ENCODE assay signal across 26 mouse cellular contexts in the genomic region with DNA sequence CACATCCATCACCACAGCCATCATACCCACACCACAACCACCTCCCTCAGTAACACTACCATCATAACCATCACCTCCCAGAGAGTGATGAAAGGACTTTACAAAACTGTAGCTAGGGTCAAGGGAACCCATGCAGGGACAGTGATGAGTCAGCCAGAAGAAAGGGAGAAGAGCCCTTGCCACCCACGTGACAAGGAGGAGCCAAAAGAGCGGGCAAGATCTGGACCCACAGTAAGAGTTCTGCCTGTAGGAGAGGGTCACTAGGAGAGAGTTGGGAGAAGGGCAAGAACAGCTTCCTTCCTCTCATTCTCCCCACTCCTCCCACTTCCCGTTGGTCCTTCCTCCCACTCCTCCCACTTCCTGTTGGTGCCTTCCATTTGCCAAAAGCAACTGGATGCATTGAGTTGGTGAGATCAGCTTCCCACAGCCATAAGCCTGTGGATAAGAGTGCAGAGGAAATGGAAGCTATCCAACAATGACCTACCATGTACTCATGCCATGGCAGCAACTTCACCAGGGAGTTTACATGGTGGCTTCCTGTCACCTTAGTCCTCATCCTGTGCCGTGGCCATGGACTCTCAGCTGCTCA. TPM values are rescaled to one million over a fixed set of nuclear protein-coding genes. Genes with fewer than 3 reads are reported as not detected.
A peak's percentile ranks its signal among the peaks of the same experiment; 100 is the strongest.
DNase-seq lines count a peak whose midpoint lies in the region; ATAC-seq and TF ChIP-seq lines count a peak whose summit lies in the region.
"Had no signal": no experiment of that assay in that cellular context is flagged by ENCODE, and none has a peak within 500 bp of the region (broad histone marks: within the 10 kb centered on the region; RNA-seq: fewer than 3 reads in every experiment).

No protein-coding gene starts in this region.

- ATAC-seq in liver, postnatal 0 days, result peak; percentile 23; the same call in 1 of the 2 replicates
- peak; percentile 18; the same call in 1 of the 2 replicates for ATAC-seq in heart, postnatal 0 days (ENCODE audit: insufficient read depth, low read depth)
- ATAC-seq: forebrain, embryonic 13.5 days; hindbrain, embryonic 16.5 days; intestine, postnatal 0 days; midbrain, embryonic 16.5 days had no signal

- peak; percentile 41 for DNase-seq in adrenal gland, adult 8-10 months
- no peak for DNase-seq in adrenal gland, postnatal 14 days
- no peak for DNase-seq in liver, postnatal 0 days
- DNase-seq in liver, result no peak
- peak; percentile 51 for DNase-seq in heart, postnatal 0 days (ENCODE audit: low spot score)
- DNase-seq in lung, postnatal 4 days, result peak; percentile 55 to 57
- no peak for DNase-seq in urinary bladder, adult 18-20 months (ENCODE audit: low spot score in 2 of 2)
- DNase-seq in right cerebral cortex, adult 18-20 months, result no peak
- DNase-seq: B cell, adult 2 months; cerebellum, adult 9-11 months; gastrocnemius, postnatal 10 days; right cerebral cortex, postnatal 25 days; thymus, adult 18-20 months; thymus, postnatal 4 days had no signal

- no peaks in the 10 kb centered on the region for H3K9me3 ChIP-seq in liver, postnatal 0 days (ENCODE audit: low read length)
- H3K9me3 ChIP-seq in heart, postnatal 0 days (replicated peaks; ENCODE audit: control insufficient read depth, low read length), result no peaks in the 10 kb centered on the region
- H3K9me3 ChIP-seq: heart, embryonic 15.5 days; limb, embryonic 12.5 days; neural tube, embryonic 15.5 days; stomach, embryonic 15.5 days had no signal

- H3K9ac ChIP-seq in liver, postnatal 0 days (replicated peaks), result no peak overlapping the region
- H3K9ac ChIP-seq in heart, postnatal 0 days (replicated peaks; ENCODE audit: low read depth, low read length), result no peak overlapping the region
- H3K9ac ChIP-seq: forebrain, embryonic 13.5 days; heart, embryonic 15.5 days; limb, embryonic 12.5 days; liver, embryonic 14.5 days; neural tube, embryonic 15.5 days; stomach, embryonic 15.5 days had no signal

- H3K4me3 ChIP-seq in liver, postnatal 0 days (ENCODE audit: low read depth, low read length), result no peak overlapping the region
- H3K4me3 ChIP-seq in heart, postnatal 0 days (ENCODE audit: low read depth, low read length), result no peak overlapping the region
- H3K4me3 ChIP-seq: erythroblast, embryonic 14.5 days; forebrain, embryonic 13.5 days; heart, embryonic 15.5 days; limb, embryonic 12.5 days; megakaryocyte, embryonic 14.5 days; neural tube, embryonic 15.5 days; stomach, embryonic 15.5 days had no signal

- no peak for TF ChIP-seq CTCF in liver, postnatal 0 days (IDR thresholded peaks at IDR 0.05; ENCODE audit: low read depth)
- no peak for TF ChIP-seq CTCF in heart, postnatal 0 days (IDR thresholded peaks at IDR 0.05; ENCODE audit: low read depth)

- 49% methylated on average over 4 of the region's 4 CpGs for WGBS in liver, postnatal 0 days (ENCODE audit: insufficient replicate concordance)
- WGBS in heart, postnatal 0 days, result 72% methylated on average over 4 of the region's 4 CpGs

- TF ChIP-seq EP300 in liver, postnatal 0 days (IDR thresholded peaks at IDR 0.05; ENCODE audit: low read depth), result no peak
- TF ChIP-seq EP300 in heart, postnatal 0 days (IDR thresholded peaks at IDR 0.05; ENCODE audit: low read depth), result no peak

- H3K4me1 ChIP-seq in liver, postnatal 0 days (ENCODE audit: insufficient read depth), result peaks cover 4% of the 10 kb centered on the region; the same call in 1 of the 2 replicates
- H3K4me1 ChIP-seq in heart, postnatal 0 days (ENCODE audit: control insufficient read depth, insufficient read depth), result peaks cover 20% of the 10 kb centered on the region
- H3K4me1 ChIP-seq: forebrain, embryonic 13.5 days; neural tube, embryonic 15.5 days had no signal

- no peaks in the 10 kb centered on the region for H3K27me3 ChIP-seq in liver, postnatal 0 days (ENCODE audit: insufficient read depth, low read length)
- H3K27me3 ChIP-seq in heart, postnatal 0 days (ENCODE audit: control insufficient read depth, insufficient read depth, low read length), result no peaks in the 10 kb centered on the region
- H3K27me3 ChIP-seq: forebrain, embryonic 13.5 days; heart, embryonic 15.5 days; limb, embryonic 12.5 days; neural tube, embryonic 15.5 days; stomach, embryonic 15.5 days had no signal

- no peak overlapping the region for H3K27ac ChIP-seq in liver, postnatal 0 days (ENCODE audit: low read depth)
- no peak overlapping the region for H3K27ac ChIP-seq in heart, postnatal 0 days (ENCODE audit: low read depth)
- H3K27ac ChIP-seq: forebrain, embryonic 13.5 days; heart, embryonic 15.5 days; kidney, postnatal 0 days; limb, embryonic 12.5 days; liver, embryonic 14.5 days; neural tube, embryonic 15.5 days; stomach, embryonic 15.5 days had no signal

- H3K4me2 ChIP-seq in liver, postnatal 0 days (ENCODE audit: low read depth, low read length), result no peak overlapping the region
- no peak overlapping the region for H3K4me2 ChIP-seq in heart, postnatal 0 days (ENCODE audit: low read depth, low read length)
- H3K4me2 ChIP-seq: forebrain, embryonic 13.5 days; heart, embryonic 15.5 days; limb, embryonic 12.5 days; neural tube, embryonic 15.5 days; stomach, embryonic 15.5 days had no signal

- no peaks in the 10 kb centered on the region for H3K36me3 ChIP-seq in liver, postnatal 0 days (replicated peaks; ENCODE audit: insufficient read depth, low read length)
- no peaks in the 10 kb centered on the region for H3K36me3 ChIP-seq in heart, postnatal 0 days (replicated peaks; ENCODE audit: control insufficient read depth, insufficient read depth, low read length)
- H3K36me3 ChIP-seq: heart, embryonic 15.5 days; limb, embryonic 12.5 days; neural tube, embryonic 15.5 days; stomach, embryonic 15.5 days had no signal

RNA-seq across cellular contexts. Expression of a gene that starts 36.5 kb away (rescaled TPM):
- total RNA-seq in adrenal gland, adult 8-10 months (2022), result 10 to 100 TPM; 41.5 to 55.0 (median 44.9) TPM
- total RNA-seq in adrenal gland, postnatal 14 days (2021), result 33.4 and 35.7 TPM in 2 replicates
- polyA plus RNA-seq in liver, postnatal 0 days (2015; fragmentation: Nextera tagmentation; extraction: Ambion mirVana), result 9.0 and 9.2 TPM in 2 replicates
- 32.2 and 50.4 TPM in 2 replicates for total RNA-seq in heart, postnatal 0 days (2014; rRNA removed; ENCODE audit: low replicate concordance)
- 34.1 and 35.4 TPM in 2 replicates for polyA plus RNA-seq in heart, postnatal 0 days (2015; fragmentation: Nextera tagmentation; extraction: Ambion mirVana)

RNA-seq across cellular contexts. Expression of a gene that starts 46.6 kb away (rescaled TPM):
- 100 to 1,000 TPM in 2 of 4 experiments, 10 to 100 TPM in 2; 48.1 to 255 (median 118) TPM for total RNA-seq in adrenal gland, adult 8-10 months (2022)
- 27.6 and 35.4 TPM in 2 replicates for total RNA-seq in adrenal gland, postnatal 14 days (2021)
- 0.12 and 0.22 TPM in 2 replicates for polyA plus RNA-seq in liver, postnatal 0 days (2015; fragmentation: Nextera tagmentation; extraction: Ambion mirVana)
- total RNA-seq in heart, postnatal 0 days (2014; rRNA removed; ENCODE audit: low replicate concordance), result 0.08 and 0.15 TPM in 2 replicates
- polyA plus RNA-seq in heart, postnatal 0 days (2015; fragmentation: Nextera tagmentation; extraction: Ambion mirVana), result 0.11 and 0.12 TPM in 2 replicates
- polyA plus RNA-seq: erythroblast, embryonic 14.5 days had no signal

RNA-seq across cellular contexts. Expression of a gene that starts 47.4 kb away (rescaled TPM):
- total RNA-seq in adrenal gland, adult 8-10 months (2022), result 100 to 1,000 TPM in 2 of 4 experiments, 10 to 100 TPM in 2; 75.8 to 109 (median 89.6) TPM
- total RNA-seq in adrenal gland, postnatal 14 days (2021), result 61.6 and 64.0 TPM in 2 replicates
- polyA plus RNA-seq in liver, postnatal 0 days (2015; fragmentation: Nextera tagmentation; extraction: Ambion mirVana), result 5.3 TPM in 2 replicates
- 49.2 and 50.6 TPM in 2 replicates for total RNA-seq in heart, postnatal 0 days (2014; rRNA removed; ENCODE audit: low replicate concordance)
- polyA plus RNA-seq in heart, postnatal 0 days (2015; fragmentation: Nextera tagmentation; extraction: Ambion mirVana), result 22.8 and 24.6 TPM in 2 replicates

Comparison
In these comparisons a context has a peak if more than half of its experiments do, and no peak if none do; other contexts are left out.
1. DNase-seq: peak in adrenal gland, adult 8-10 months (single experiment), heart, postnatal 0 days (single experiment) and lung, postnatal 4 days (2 of 2); none in adrenal gland, postnatal 14 days (single experiment), liver, postnatal 0 days (single experiment), liver (single experiment), urinary bladder, adult 18-20 months (0 of 2) and right cerebral cortex, adult 18-20 months (single experiment).
2. RNA of a gene that starts 46.6 kb away (total RNA-seq): 48.1 to 255 TPM in adrenal gland, adult 8-10 months and 27.6 to 35.4 TPM in adrenal gland, postnatal 14 days; 0.08 to 0.15 TPM in heart, postnatal 0 days; every median in the first group is over 10 times any median in the second.